Mouse (Mus musculus) ovary, adult 18-20 months (tissue): ENCODE data around the gene Fam193b.

ENCODE experiments used
- DNase-seq: peaks from one replicate; pipeline ENCODE4 v3.0.0; 2022; ENCODE audit warnings: low spot score, mixed read lengths

Gene Fam193b

GRCm38 (mm10) chr13:55527212-55527611 is 43.7 kb downstream of the Fam193b start:
- no peak for DNase-seq

GRCm38 (mm10) chr13:55525733-55526553 is 45.0 kb downstream of the Fam193b start:
- no peak for DNase-seq

GRCm38 (mm10) chr13:55523951-55524600 is 46.8 kb downstream of the Fam193b start:
- DNase-seq: no peak

GRCm38 (mm10) chr13:55523278-55523677 is 47.6 kb downstream of the Fam193b start:
- DNase-seq: peak; percentile 52

DNA sequence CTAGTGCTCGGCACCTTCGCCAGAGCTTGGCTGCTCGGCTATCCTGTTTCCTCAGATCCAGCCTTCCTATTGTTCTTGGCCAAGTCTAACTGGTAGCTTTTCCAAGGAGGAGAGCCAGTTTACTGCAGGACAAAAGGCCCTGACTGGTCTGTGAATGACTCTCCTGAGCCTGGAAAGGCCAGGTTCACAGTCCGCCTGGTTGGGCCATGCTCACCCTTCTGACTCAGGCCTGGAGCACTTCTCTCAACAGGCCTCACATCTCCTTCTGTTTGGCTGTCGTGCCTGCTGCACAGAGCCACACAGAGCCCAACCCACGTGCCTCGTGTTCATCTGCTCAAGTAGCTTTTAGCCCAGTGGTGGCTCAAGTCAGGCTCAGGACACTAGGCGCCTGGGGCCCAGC is 48.2 kb downstream of the Fam193b start:
- DNase-seq: no peak

DNA sequence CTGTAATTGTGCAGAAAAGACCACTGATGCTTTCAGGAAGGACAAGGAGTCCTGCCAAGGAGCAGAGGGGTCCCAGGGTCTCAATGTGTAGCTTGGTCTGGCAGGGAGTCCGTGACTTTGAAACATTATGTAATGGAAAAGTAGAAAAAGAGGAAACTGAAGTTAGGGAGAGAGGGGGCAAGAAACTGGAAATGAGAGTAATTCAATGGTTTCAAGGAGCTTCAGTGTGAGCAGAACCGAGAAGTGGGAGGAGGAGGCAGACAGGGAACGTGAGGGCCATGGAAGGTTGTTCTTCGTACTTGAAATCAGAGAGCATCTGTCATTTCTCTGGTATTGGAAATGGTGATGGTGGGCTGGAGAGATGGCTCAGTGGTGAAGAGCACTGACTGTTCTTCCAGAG is 51.3 kb downstream of the Fam193b start:
- no peak for DNase-seq

DNA sequence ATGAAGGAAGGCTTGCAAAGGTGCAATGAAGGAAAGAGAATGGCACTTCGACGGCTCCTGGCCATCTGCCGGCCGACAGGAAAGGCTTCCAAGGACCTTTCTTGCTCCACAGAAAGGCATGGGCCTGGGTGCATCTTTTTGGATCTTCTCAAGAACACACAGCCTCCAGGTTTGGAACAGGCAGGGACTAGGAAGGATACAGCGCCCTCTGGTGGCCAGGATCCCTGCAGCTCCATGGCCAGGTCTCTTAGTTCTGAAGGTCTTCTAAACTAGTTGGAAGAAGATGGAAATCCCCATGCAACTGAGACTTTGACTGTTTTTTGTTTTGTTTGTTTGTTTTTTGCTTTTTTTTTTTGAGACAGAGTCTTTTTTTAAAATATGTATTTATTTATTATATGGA is 54.0 kb downstream of the Fam193b start:
- DNase-seq: peak; percentile 54

- no peak for DNase-seq
Observed at GRCm38 (mm10) chr13:55513828-55514227, 57.1 kb downstream of the Fam193b start.

GRCm38 (mm10) chr13:55513111-55513748 is 57.7 kb downstream of the Fam193b start, which contains the start of gene Pdlim7:
Pdlim7 (minus strand) TSS chr13:55513676.
- DNase-seq: peak; percentile 82

DNA sequence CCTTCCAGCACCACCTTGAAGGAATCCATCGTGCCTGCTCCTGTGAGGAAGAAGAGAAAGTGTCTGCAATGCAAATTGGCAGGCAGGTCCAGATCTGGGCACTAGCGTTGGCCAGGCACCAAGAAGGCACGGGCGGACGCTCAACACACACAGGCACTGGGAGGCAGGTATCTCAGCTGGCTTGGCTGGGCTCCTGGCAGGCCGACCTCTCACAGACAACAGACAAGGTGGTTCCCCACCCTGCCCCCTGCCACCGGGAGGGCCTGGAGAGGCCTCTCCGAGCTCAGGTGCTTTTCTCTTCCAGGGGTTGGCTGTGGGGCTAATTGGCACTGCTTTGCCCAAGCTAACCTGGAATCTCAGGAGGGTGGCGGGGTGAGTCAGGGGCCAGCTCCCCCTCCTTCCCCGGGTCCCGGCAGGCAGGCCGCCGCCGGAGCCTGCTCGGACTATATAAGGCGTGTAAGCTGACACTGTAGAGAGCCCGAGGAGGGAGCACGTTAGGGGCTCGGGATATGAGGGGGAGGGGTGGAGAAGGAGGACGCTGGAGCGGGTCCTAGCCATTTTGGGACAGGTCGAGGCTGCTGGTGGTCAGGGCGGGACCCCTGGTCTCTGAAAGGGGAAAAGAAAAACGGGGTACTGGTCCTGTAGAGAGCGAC is 58.4 kb downstream of the Fam193b start:
- DNase-seq: peak; percentile 55

DNA sequence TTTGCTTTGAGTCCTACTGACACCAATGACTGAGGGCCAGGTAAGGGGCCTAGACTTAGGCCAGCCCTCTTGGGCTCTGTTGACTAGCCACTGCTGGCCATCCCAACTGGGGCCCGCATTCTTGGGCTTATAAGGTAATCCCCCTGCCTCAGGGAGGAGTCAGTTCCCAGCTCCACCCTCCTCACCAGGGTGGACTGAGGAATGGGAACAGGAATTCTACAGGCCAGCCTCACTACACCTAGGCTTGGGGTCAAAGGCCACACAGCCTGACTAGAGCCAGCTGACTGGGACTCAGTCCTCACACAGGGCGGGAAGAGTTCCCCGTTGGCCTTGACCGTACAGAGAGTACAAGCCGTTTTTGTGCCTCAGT is 59.4 kb downstream of the Fam193b start:
- no peak for DNase-seq

GRCm38 (mm10) chr13:55510668-55511491 is 60.0 kb downstream of the Fam193b start:
- DNase-seq: peak; percentile 72

DNA sequence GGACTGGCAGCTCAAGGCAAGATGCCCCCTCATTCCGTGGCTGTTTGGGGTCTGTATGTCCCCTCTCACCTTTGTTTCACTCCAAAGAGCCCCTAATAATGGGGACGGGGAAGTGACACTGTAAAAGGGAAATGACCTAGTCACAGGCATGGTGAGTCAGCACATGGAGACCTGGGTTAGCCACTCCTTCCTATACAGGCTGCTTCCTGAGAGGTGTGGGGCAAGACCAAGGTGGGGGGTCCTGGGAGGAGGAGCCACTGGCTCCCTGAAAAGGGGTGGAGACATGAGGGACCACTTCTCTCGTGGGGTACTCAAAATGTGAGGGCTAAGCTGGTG is 60.6 kb downstream of the Fam193b start:
- no peak for DNase-seq

GRCm38 (mm10) chr13:55508531-55508930 is 62.4 kb downstream of the Fam193b start:
- DNase-seq: no peak

DNA sequence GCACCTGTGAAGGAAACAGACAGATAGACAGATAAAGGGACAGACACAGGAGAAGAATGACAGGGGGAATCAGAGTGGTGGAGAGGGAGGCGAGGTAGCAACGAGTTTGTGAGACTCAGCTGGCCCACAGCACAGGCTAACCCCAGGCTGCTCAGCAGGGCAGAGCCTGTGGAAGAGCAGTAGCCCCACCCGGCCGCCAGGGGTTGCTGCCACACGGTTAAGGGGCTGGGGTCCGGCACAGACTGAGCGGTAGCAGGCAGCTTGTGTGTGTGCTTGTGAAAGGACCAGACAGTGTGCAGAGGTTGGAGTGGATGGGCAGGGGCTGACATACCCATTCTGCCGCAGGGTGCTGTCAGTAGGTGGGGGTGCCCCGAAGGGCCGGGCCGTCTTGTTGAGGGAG is 63.0 kb downstream of the Fam193b start:
- no peak for DNase-seq

GRCm38 (mm10) chr13:55506697-55507096 is 64.2 kb downstream of the Fam193b start:
- no peak for DNase-seq

DNA sequence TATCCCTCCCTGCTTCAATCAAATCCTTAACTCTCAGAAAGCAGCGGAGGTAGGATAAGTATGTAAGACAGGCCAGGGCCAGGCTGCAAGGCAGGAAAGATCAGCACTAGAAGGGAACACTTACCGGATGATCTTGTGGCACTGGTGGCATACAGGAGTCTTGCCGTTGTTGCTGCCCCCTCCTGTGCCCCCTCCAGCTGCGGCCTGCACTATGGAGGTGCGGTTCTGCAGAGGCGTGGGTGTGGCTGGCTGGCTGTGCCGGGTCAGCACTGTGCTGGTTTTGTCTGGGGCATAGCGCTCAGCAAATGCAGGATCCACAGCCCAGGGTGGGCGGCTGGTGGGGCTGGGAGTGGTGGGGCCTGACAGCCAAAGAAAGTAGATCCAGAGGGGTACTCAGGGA is 65.1 kb downstream of the Fam193b start:
- no peak for DNase-seq

DNA sequence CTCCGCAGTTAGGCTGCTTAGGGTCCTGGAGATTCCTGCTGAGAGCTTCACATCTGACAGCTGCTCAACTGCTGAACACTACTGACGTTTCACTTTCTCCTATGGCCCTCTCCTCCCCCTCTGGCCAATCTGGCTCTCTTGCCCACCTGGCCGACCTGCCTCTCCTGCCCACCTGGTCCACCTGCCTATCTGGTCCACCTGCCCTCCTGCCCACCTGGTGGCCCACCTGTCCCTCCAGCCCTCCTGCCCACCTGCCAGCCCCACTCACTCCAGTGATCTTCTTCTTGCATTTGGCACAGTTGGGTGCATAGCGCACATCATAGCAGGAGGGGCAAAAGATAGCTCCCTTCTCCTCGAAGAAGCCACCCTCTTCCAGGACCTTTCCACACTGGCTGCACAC is 66.5 kb downstream of the Fam193b start:
- no peak for DNase-seq

GRCm38 (mm10) chr13:55502405-55502804 is 68.5 kb downstream of the Fam193b start:
- no peak for DNase-seq

DNA sequence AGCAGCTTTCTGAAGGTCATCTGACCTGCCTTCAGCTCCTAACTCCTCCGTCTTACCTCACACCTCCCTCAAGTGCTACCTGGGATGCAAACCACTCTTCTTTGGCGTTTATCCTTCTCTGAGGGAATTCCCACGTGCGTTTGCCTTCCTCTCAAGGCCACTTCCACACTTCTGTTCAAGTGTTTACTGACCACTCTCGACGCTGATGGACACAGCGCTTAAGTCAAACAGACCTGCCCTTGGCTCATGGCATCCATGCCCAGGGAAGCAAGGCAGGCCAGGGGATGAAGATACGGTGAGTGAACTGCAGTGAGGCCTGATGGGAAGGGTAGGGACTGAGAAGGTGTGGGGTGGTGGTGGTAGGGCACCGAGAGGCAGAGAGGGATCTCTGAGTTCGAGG is 70.3 kb downstream of the Fam193b start:
- no peak for DNase-seq

DNA sequence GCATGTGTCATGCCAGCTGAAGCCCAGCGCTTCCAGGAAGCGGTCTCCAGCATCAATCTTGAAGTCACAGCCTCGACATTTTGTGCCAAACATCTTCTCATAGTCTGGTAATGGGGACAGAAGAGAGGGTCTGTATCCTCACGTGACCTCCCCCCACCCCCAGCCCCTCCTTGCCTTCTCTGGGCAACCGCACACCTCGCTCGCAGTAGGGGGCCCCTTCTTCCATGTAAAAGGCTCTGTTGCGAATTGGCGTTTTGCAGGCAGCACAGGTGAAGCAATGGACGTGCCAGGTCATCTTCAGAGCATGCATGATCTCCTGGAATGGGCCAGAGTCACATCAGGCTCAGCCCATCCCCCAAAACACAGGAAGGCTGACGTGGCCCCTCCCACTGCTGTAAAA is 72.0 kb downstream of the Fam193b start:
- no peak for DNase-seq

- no peak for DNase-seq
Observed at GRCm38 (mm10) chr13:55496661-55497060, 74.3 kb downstream of the Fam193b start.
